Mouse (Mus musculus): ENCODE measurements around the gene Il17re.
A peak's percentile ranks its signal among the peaks of the same experiment; 100 is the strongest.

Il17re gene

DNA sequence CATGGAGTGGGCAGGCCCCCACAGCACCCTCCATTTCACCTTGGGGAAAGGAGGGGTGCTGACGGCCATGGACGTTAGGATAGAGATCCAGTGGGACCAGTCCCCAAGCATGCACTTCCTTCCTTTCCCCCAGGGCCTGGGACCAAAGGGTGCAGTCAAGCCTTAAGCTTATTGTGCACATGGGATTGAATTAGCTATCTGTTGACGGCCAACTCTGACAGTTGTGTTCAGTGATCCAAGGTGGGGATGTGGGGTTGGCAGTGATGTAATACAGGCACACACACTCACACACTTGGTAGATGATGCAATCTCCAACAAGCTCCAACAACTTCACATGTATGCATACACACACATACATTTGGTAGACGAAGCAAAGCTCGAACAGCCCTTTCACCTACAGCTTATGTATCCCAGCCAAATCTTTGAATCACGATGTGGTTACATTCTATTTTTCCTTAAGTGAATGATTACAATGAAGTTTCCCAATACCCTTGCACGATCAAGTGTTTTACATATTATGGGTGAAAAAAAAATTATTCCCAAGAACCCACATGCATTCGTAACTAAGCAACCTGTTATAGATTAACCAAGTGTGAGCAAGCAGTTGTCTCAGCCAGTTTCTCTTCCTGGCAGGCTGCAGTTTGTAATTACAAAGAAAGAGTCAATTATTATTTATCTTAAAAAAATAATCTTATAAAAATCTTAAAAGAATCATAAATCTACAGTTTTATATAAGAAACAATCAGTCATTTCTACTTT is 13.9 kb upstream of the Il17re start:
- DNase-seq: peak; percentile 57

DNA sequence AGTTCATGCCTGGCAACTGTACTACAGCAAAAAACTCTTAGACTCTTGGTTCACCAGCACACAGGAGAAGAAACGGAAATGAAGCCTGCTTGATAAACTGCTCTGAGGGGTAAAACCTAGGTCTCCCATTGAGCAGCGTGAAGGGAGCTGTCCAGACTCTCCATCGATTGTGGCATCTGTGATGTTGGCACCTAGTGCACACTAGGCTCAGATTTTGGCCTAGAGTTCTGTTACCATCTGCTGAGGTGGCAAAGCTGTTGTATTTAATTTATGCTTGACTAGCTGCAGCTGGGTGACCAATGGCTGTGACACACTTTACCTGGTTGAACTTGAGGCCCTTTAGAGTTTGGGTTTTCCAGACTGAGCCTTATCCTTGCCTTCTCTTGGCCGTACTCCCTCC is 10.6 kb upstream of the Il17re start:
- no peak for DNase-seq

DNA sequence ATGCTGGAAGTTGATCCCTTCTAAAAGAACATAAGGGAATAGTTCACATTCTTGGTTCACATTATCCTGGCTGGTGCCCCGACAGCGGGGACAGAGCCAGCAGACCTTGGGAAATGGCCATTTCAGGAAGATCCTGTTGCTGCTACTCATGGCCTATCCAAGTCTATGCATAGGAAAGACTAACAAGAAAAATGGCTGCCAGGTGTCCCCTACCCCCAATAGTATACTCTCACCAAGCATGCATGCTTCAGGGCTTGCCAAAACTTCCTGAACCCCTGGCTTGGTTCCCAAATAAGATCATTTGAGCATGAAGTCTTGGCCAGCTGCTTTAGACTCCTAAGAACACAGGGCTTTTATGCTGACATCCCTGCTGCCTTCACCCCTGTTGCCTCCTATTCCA is 6.4 kb upstream of the Il17re start:
- DNase-seq: no peak

DNA sequence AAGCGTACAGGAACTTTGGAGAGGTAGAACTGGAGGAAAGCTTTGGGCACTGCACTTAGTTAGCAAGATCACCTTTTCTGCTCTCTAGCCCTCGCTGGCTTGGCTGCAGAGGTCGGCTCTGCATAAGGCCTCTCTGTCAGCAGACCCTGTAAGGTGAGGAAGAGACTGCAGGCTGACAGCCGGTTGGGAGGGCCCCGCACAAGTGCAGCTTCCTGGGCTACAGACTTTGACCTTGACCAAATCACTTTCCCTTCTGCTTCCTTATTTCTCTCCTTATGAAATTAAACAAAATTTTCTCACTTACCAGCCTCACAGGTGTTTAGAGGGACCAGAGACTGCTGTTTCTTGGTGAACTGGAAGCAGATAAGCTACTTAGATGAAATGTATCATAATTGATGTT is 3.3 kb upstream of the Il17re start:
- DNase-seq: no peak

DNA sequence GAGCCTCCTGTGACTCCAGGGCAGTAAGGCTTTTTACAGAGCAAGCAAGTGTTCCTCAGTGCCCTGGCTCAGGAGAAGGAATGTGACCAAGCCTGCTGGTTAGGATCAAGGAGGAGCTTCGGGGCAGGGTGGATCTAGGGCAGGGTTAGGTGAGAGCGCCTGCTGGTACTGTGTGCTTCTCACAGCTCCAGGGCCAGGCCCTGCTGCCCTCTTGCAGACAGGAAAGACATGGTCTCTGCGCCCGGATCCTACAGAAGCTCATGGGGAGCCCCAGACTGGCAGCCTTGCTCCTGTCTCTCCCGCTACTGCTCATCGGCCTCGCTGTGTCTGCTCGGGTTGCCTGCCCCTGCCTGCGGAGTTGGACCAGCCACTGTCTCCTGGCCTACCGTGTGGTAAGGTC is 351 bp downstream of the Il17re start:
- DNase-seq: no peak

DNA sequence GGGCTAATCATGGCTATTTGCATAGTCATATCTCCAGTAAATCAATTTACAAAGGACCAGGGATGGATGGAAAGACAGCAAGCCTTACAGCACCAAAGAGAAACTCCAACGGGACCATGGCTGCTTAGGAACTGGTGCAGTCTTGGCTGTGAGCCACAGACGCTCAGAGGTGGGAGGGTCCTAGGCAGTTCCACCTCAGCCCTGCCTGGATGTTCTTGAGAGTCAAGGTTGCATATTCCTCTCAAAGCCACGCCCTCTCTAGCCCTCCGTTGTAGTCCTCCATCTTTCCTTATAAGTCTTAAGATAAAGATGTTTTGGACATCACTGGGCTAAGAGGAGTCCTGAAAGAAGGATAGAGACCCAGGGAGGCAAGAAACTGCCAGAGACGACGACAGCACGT is 5.8 kb downstream of the Il17re start:
- DNase-seq: no peak

DNA sequence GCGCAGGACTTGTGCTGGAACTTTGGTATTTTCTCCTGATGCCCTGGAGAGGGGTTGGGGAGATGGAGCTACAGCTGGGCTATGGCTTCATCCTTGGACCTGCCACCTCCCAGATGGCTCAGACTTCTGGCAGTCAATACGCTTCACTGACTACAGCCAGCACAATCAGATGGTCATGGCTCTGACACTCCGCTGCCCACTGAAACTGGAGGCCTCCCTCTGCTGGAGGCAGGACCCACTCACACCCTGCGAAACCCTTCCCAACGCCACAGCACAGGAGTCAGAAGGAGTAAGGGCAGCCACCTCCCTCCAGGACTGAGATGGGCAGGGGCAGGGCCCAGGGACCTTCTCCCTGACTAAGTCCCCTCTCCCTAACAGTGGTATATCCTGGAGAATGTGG is 7.3 kb downstream of the Il17re start:
- DNase-seq: no peak

DNA sequence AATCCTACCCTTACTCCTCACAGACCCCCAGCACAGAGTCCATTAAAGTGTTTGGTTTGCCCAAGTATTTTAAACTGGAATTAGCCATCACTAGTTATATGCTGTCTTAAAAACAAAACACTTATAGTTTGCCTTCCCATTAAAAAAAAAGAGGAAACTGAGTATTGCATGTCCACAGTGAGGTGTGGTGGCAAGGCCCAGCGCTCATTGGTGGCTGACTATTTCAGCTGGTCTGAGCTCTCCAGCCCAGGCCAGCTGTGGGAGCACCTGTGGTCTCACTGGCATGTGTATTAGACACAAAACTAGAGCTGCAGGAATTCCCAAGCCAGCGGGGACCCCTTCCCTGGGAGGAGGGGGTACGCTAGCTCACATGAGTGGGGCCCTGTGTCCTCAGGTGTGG is 10.2 kb downstream of the Il17re start:
- DNase-seq: no peak

DNA sequence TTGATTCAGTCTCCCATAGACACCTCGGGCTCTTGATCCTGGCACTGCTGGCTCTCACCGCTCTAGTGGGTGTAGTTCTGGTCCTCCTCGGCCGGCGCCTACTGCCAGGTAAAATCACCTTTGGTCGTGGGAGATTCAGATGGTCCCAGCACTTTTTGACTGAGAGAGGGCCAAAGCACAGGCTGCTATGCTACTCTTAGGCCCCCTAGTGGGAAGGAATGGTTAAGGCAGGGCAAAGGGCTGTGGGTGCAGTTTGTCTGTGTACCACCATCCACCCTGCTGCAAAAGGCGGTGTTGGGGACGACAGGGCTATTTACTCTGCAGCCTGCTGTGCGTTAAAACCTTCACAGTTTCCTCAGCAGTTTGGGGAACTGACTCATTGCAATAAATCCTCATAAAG is 10.7 kb downstream of the Il17re start:
- DNase-seq: peak; percentile 95

DNA sequence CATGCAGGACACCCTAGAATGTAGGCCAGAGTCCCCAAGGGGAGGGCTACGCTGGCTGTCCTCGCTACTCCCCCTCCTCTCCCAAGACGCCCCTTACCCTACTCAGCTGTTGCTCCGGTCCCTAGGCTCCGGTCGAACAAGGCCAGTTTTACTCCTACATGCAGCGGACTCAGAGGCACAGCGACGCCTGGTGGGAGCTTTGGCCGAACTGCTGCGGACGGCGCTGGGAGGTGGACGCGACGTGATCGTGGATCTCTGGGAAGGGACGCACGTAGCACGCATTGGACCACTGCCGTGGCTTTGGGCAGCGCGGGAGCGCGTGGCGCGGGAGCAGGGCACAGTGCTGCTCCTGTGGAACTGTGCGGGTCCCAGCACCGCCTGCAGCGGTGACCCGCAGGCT is 11.1 kb downstream of the Il17re start:
- peak; percentile 96 for DNase-seq

DNA sequence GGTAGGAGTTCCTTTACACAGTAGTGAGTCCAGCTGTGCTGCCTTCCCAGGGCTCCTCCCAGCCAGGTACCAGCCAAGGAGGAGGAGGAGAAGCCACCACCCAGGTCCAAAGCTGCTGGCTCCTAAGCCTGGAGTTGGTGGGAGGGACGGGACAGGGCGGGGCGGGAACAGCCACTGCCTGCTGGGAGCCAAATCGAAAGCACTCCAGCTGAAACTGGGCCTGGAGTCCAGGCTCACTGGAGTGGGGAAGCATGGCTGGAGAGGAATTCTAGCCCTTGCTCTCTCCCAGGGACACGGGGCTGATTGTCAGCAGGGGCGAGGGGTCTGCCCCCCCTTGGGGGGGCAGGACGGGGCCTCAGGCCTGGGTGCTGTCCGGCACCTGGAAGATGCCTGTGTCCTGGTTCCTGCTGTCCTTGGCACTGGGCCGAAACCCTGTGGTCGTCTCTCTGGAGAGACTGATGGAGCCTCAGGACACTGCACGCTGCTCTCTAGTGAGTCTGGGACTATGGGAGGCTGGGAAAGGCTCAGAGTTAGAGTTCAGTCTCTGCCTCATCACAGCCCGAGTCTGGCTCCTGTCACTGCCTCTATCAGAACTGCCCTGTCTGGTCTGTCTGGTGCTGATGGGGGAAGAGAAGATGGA is 13.1 kb downstream of the Il17re start, which contains the start of gene Il17rc:
Il17rc (plus strand) TSS at position 131 of the 640 bp plus-strand sequence.
- DNase-seq: peak; percentile 98

DNA sequence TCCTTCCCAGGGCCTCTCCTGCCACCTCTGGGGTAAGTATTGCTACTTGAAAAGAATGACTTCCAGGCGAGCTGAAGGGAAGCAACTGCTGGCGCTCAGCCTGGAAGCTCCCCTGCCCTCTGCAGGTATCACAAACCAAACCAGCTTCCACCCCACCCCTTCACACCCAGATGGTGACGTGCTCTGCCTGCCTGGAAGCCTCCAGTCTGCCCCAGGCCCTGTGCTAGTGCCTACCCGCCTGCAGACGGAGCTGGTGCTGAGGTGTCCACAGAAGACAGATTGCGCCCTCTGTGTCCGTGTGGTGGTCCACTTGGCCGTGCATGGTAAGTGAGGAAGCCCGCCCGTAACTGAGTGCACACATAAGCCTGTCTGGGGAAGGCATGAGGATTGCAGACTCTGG is 13.8 kb downstream of the Il17re start:
- peak; percentile 91 for DNase-seq

DNA sequence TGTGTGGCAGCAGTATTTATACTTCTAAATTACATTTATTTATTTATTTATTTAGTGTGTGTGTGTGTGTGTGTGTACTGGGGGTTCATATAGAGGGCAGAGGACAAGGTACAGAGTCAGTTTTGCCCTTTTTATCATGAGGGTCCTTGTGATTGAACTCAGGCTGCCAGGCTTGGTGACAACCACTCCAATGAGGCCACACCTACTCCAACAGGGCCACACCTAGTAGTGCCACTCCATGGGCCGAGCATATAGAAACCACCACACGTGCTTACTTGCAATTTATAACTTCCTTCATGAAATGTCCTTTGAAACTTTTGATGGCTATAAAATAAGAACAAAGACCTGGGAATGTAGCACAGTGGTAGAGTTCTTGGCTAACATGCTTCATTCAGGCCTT is 15.0 kb downstream of the Il17re start:
- peak; percentile 69 for DNase-seq

DNA sequence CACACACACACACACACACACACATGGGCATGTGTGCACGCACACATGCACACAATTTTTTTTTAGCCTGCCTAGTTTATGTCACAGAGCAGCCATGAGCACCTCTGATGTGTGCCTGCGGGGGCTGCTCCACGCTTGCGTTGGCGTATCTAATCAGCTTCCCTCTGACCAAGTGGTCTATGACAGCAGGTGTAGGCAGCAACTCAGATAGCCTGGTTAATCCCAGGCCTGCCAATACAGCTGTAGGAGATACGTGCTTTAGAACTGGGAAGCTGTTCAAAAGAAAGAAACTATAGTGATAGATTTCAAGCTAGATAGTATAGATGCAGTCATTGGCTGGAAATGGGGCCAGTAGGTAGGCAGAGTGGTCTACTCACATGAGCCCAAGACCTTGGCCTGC is 15.4 kb downstream of the Il17re start:
- DNase-seq: no peak

DNA sequence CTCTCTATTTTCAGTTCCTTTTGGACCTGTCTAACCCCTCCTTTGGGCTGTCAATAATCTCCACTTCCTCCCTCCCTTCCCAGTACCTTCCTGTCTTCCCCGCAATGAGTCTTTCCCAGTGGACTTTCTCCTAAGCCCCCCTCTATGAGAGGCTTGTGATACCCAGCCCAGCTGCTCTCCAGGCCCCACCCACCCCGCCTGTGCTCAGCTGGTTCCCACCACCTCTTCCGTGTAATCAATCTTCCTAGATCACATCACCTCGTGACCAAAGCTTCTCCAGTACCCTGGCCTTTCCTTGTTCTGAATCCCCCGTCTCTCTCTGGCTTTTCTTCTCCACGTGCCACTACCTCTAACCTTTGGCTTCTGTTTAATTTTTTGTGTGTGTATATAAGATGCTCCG is 19.1 kb downstream of the Il17re start:
- no peak for DNase-seq

DNA sequence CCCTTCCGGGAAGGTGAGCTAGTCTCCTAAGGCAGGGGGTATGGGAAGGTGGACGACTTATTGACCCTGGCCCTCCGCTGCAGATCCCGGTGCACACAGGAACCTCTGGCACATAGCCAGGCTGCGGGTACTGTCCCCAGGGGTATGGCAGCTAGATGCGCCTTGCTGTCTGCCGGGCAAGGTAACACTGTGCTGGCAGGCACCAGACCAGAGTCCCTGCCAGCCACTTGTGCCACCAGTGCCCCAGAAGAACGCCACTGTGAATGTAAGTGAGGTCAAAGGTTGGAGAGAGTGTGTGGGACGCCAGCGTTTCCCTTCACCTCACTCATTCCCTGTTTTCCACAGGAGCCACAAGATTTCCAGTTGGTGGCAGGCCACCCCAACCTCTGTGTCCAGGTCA is 20.6 kb downstream of the Il17re start:
- DNase-seq: peak; percentile 86

DNA sequence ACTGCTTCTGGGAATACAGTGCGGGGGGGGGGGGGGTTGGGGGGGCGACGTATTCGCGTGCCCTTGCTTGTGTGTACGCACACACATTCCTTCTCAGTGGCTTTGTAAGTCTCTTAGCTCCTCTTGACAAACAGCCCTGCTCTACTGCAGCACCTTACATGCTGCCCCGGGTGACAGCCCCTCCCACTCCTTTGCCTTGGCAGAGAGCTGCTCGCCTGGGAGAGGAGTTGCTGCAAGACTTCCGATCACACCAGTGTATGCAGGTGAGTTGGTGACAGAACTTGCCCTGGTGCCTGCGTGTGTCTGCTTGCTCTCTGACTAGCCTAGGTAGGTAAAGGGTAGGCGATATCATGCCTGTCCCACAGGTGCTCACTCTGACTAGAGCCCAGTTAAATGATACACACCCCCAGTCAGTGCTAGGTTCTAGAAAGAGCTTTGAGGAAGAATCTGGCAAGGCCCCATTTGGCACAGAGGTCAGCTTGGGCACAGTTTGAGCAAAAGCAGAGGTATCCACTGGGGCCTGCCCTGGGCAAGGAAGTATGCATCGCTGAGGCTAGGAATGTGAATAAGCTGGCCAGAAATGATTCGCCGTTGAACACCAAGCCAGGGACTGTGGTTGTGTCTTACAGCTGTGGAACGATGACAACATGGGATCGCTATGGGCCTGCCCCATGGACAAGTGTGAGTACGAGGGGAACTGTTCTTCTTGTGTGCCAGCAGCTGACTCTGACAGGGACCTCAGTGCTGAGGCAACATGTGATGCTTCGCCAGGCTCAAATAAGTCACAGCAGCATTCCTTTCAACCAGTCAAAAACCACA is 22.5 kb downstream of the Il17re start:
- DNase-seq: no peak

DNA sequence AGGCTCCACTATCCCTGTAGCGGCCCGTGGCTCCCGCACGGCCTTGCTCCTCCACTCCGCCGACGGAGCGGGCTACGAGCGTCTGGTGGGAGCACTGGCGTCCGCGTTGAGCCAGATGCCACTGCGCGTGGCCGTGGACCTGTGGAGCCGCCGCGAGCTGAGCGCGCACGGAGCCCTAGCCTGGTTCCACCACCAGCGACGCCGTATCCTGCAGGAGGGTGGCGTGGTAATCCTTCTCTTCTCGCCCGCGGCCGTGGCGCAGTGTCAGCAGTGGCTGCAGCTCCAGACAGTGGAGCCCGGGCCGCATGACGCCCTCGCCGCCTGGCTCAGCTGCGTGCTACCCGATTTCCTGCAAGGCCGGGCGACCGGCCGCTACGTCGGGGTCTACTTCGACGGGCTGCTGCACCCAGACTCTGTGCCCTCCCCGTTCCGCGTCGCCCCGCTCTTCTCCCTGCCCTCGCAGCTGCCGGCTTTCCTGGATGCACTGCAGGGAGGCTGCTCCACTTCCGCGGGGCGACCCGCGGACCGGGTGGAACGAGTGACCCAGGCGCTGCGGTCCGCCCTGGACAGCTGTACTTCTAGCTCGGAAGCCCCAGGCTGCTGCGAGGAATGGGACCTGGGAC is 24.3 kb downstream of the Il17re start:
- no peak for DNase-seq

DNA sequence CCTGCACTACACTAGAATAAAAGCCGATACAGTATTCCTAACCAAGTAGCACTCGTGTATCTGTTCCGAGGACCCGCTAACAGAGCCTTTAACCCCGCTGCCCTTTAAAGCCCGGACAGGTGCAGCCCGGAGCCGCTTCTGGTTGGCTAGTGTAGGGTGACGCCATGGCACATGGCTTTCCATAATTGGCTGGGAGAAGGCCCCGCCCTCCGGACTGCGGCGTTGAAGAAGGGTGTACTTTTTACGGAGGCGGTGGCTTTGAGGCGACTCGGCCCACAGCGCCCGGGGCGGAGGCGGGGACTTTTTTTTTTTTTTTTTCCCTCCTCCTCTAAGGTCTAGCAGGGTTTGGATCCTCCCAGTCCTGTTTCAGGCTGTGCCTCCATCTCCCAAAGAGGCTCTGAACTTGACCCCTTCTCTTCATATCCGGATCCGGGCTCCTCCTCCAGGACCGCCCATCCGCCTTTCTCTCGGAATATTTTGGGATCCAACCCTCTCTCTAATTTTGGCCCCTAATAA is 24.9 kb downstream of the Il17re start, which contains the start of gene Creld1:
Creld1 (plus strand) TSS at position 198 of the 516 bp plus-strand sequence.
- peak; percentile 100 for DNase-seq

DNA sequence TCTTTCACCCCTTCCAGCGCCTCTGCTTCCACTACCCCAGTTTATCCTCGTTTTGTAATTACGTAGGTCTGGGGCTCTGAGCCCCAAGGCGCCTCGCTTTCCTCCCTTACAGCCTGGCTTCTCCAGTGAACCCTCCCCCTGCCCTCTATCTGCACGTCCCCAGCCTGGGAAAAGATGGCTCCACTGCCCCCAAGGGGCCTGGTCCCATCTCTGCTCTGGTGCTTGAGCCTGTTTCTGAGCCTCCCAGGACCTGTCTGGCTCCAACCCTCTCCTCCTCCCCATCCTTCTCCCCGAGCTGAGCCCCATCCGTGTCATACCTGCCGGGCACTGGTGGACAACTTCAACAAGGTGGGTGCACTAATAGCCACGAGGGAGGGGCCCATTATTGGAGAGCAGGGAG is 25.4 kb downstream of the Il17re start:
- DNase-seq: peak; percentile 95

DNA sequence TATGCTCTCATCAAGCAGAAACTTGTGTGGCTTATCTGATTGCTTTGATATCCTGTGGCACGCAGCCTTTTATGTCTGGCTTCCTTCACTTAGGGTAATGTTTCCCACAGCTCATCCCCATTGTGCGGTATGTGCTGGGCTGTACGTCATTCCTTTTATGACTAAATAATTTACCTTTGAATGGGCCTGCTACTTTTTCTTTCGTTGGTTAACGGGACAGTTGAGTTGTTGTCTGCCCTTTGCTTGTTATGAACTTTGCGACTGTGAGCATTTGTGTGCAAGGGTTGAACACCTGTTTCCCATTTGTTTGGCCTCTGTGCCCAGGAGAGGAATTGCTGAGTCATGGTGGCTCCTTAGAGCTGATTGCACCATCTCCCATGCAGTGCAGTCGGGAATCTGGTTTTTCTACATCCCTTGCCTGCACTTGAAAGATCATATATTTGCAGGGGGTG is 28.9 kb downstream of the Il17re start:
- peak; percentile 87 for DNase-seq

DNA sequence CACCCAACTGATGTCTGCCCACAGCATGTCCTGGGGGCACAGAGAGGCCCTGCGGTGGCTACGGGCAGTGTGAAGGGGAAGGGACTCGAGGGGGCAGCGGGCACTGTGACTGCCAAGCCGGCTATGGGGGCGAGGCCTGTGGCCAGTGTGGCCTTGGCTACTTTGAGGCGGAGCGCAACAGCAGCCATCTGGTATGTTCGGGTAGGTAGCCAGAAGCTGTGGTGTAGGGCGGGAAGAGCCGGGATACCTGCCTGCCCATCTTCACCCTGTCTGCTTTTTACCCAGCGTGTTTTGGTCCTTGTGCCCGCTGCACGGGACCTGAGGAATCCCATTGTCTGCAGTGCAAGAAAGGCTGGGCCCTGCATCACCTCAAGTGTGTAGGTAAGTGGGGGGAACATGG is 31.1 kb downstream of the Il17re start:
- DNase-seq: peak; percentile 88

Data from heart, adult 11 months (tissue).